Mouse (Mus musculus) stomach, embryonic 16.5 days (tissue): ENCODE data around the gene Lhb. TPM values are rescaled to one million over a fixed set of nuclear protein-coding genes. Genes with fewer than 3 reads are reported as not detected.
"Not testable (repeated sequence)": the region's sequence is repeated elsewhere in the genome, so short reads cannot be mapped to it uniquely, and the experiment has no call there.

Source experiments
- ATAC-seq: fragments of 200-750 bp; cut with Nextera tagmentation; 2 replicates; pipeline ENCODE4 v1.8.0; 2017; ENCODE audit warnings: moderate number of reproducible peaks, moderate TSS enrichment; ENCODE audit not compliant: insufficient read depth, low FRiP score
- H3K27ac ChIP-seq: fragments of 300-500 bp; sonication (generic); 2 replicates; pipeline ENCODE4 v1.5.1; 2014; ENCODE audit warnings: low read length
- H3K27me3 ChIP-seq: fragments of 300-500 bp; sonication (generic); 2 replicates; pipeline ENCODE4 v1.6.1; 2014; ENCODE audit warnings: low read length, control low read depth, mixed read lengths; ENCODE audit not compliant: control insufficient read depth, insufficient read depth
- H3K36me3 ChIP-seq: fragments of 300-500 bp; sonication (generic); 2 replicates; pipeline ENCODE4 v1.6.1; 2014; ENCODE audit warnings: low read length; ENCODE audit not compliant: control insufficient read depth, insufficient read depth
- H3K4me1 ChIP-seq: fragments of 300-500 bp; sonication (generic); 2 replicates; pipeline ENCODE4 v1.6.1; 2014; ENCODE audit warnings: low read length, control low read depth, mixed read lengths; ENCODE audit not compliant: control insufficient read depth, insufficient read depth
- H3K4me2 ChIP-seq: fragments of 300-500 bp; sonication (generic); 2 replicates; pipeline ENCODE4 v1.6.1; 2014; ENCODE audit warnings: low read depth, low read length, mixed read lengths
- H3K4me3 ChIP-seq: fragments of 300-500 bp; sonication (generic); replicated peaks from 2 replicates; pipeline ENCODE4 v1.5.1; 2014; ENCODE audit warnings: mild to moderate bottlenecking, low read length
- H3K9ac ChIP-seq: fragments of 300-500 bp; sonication (generic); 2 replicates; pipeline ENCODE4 v1.6.1; 2014; ENCODE audit warnings: low read length
- H3K9me3 ChIP-seq: fragments of 300-500 bp; sonication (generic); replicated peaks from 2 replicates; pipeline ENCODE4 v1.6.1; 2016; ENCODE audit warnings: low read length, control low read depth; ENCODE audit not compliant: control insufficient read depth
- WGBS: fragments of 180-500 bp; shearing (Covaris S2); extraction: QIAGEN DNeasy Blood & Tissue Kit; methylation state at CpG from one replicate; pipeline ENCODE4 v1.1.7; 2014; 5-methylcytosine and 5-hydroxymethylcytosine counted together
- polyA plus RNA-seq: library from polyadenylated mRNA; unstranded; fragments of >200 nt; fragmentation: Nextera tagmentation; extraction: Ambion mirVana; gene quantifications from 2 replicates; pipeline ENCODE4 v1.2.1, GENCODE M21; 2015

The Lhb gene
- polyA plus RNA-seq, 1 experiment from 2014 or later = not detected

DNA sequence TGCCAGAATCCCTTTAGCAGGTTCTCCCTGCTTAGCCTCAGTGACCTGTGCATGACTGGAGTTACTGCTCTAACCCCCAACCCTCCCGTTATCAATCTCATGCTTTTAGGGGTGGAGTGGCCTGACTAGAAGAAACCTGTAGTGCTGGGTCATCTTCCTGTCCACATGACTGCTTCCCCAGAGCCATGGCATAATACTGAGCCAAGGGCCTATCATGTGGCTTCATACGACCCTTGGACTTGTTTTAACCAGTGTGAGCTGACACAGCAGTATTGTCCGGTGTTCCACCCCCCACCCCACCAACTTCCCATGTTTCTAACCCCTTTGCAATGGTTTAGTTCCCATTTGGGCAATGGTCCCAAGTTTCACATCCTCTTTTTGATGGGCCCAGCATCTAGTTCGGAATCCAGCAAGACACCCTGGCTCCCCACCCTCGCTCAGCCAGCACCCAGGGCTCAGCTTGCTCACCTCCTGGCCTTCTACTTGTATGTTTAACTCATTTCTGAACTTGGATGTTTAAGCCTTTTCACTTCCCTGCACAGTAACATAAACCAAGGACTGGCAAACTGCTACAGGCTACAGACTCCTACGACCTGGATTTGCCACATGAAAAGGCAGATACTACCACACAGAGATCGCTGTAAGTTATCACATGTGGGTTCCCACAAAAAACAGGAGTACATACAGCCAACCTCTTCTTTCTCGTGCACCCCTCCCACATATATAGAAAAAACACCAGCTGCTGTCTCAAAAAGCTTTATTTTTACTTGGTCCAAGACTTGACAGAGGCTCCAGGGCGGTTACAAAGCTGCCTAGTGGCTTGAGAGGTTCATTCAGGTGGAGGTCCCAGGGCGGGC is 36.8 kb downstream of the Lhb start:
- peak overlapping the region; percentile 89 for H3K4me3 ChIP-seq
- H3K27ac ChIP-seq = peak overlapping the region; percentile 94; the same call in 1 of the 2 replicates
- ATAC-seq = no peak
- 46% methylated on average over 10 of the region's 10 CpGs for WGBS
- no peaks in the 10 kb centered on the region for H3K9me3 ChIP-seq
- no peaks in the 10 kb centered on the region for H3K27me3 ChIP-seq
- peak overlapping the region; percentile 87 for H3K4me2 ChIP-seq
- peak overlapping the region; percentile 91 for H3K9ac ChIP-seq
- peaks cover 34% of the 10 kb centered on the region for H3K4me1 ChIP-seq
- H3K36me3 ChIP-seq = peaks cover 7% of the 10 kb centered on the region; the same call in 1 of the 2 replicates

DNA sequence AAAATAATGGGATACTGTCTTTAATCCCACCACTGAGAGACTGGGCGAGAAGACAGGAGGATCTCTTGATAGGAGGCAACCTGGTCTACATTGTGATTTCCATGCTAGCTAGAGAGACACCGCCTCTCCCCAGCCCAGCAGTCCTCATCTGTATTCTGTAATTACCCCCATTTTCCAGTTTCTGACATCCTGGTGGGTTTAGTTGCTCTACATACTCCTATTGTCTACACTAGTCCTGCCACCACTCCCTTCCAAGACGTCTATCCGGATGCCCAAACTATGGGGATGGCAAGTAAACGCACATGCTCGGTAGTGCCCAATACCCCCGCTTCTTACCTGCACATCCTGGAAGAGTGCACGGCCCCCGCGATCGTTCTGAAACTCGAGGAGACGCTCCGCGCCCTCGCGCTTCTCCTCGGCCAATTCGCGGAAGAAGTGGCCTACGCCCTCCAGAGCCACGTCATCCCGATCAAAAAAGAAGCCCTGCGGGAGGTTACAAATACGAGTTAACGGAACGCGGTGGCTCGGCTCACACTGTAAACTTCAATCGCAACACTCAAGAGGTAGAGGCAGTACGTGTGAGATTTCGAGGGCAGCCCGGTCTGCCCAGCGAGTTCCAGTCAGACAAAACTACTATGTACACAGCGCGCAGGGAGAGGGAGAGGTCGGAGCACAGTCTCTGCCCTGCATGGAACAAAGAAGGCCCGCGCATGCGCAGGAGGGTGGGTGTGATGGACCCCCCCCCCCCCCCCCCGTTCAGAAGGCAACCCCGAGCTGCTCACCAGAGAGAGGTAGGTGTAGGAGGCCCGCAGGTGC is 38.3 kb downstream of the Lhb start:
- peaks cover 34% of the 10 kb centered on the region for H3K4me1 ChIP-seq
- peak overlapping the region; percentile 94 for H3K27ac ChIP-seq
- no peaks in the 10 kb centered on the region for H3K27me3 ChIP-seq
- H3K4me3 ChIP-seq = peak overlapping the region; percentile 89
- no peaks in the 10 kb centered on the region for H3K9me3 ChIP-seq
- peaks cover 7% of the 10 kb centered on the region for H3K36me3 ChIP-seq
- H3K4me2 ChIP-seq = peak overlapping the region; percentile 87
- peak; percentile 64 for ATAC-seq
- peak overlapping the region; percentile 91 for H3K9ac ChIP-seq
- under 1% methylated on average over 43 of the region's 43 CpGs for WGBS

- not testable (repeated sequence) for H3K36me3 ChIP-seq, H3K9me3 ChIP-seq
- peak within 1 kb of the TSS; percentile 94 for H3K27ac ChIP-seq
Observed at GRCm38 (mm10) chr7:45459564-45460140, 39.0 kb downstream of the Lhb start, which contains the start of gene Ftl1. Ftl1 (minus strand) TSS chr7:45459884.

GRCm38 (mm10) chr7:45460377-45460776 is 39.8 kb downstream of the Lhb start:
- 59% methylated on average over 7 of the region's 7 CpGs for WGBS
- ATAC-seq = no peak

More at GRCm38 (mm10) chr7:45459564-45460140, 39.0 kb downstream of the Lhb start, which contains the start of gene Ftl1:
- Histone ChIP-seq H3K4me1 (peaks cover 34% of the 10 kb centered on the region), H3K9ac (peak within 1 kb of the TSS; percentile 91), H3K4me2 (peak within 1 kb of the TSS; percentile 87), H3K4me3 (peak within 1 kb of the TSS; percentile 89)
- not testable (repeated sequence) for H3K27me3 ChIP-seq
- peak; percentile 96 for ATAC-seq
- under 1% methylated on average over 35 of the region's 37 CpGs for WGBS

GRCm38 (mm10) chr7:45460860-45461314 is 40.3 kb downstream of the Lhb start:
- H3K4me1 ChIP-seq = peaks cover 36% of the 10 kb centered on the region
- 11% methylated on average over 13 of the region's 13 CpGs for WGBS
- peak overlapping the region; percentile 70 for H3K4me2 ChIP-seq
- H3K27ac ChIP-seq = peak overlapping the region; percentile 93
- ATAC-seq = peak; percentile 42; the same call in 1 of the 2 replicates
- peak overlapping the region; percentile 12 for H3K4me3 ChIP-seq
- H3K9ac ChIP-seq = peak overlapping the region; percentile 76
- no peaks in the 10 kb centered on the region for H3K9me3 ChIP-seq
- H3K36me3 ChIP-seq = peaks cover 8% of the 10 kb centered on the region; the same call in 1 of the 2 replicates
- H3K27me3 ChIP-seq = no peaks in the 10 kb centered on the region

More at GRCm38 (mm10) chr7:45460377-45460776, 39.8 kb downstream of the Lhb start:
- H3K4me3 ChIP-seq = peak overlapping the region; percentile 89
- H3K27me3 ChIP-seq = no peaks in the 10 kb centered on the region
- peaks cover 34% of the 10 kb centered on the region for H3K4me1 ChIP-seq
- peak overlapping the region; percentile 76 for H3K9ac ChIP-seq
- peak overlapping the region; percentile 70 for H3K4me2 ChIP-seq
- H3K27ac ChIP-seq = peak overlapping the region; percentile 93
- H3K9me3 ChIP-seq = no peaks in the 10 kb centered on the region
- peaks cover 8% of the 10 kb centered on the region; the same call in 1 of the 2 replicates for H3K36me3 ChIP-seq

DNA sequence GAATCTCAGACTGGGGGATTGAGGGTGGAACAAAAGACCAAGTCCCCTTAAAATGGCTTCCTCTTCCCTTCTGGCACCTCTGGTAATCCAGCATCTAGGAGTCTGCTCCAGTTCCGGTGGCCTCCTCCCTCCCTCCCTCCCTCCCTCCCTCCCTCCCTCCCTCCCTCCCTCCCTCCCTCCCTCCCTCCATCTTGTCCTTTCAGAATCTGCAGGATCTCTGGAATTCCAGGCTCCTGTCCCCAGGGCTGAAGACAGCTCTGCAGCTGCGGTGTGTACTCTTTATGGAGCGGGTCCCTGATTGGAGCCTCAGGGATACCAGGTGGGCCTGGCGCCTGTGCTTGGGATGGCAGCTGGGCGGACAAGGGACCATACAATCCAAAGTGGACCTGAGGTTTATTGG is 40.7 kb downstream of the Lhb start:
- no peaks in the 10 kb centered on the region for H3K27me3 ChIP-seq
- H3K36me3 ChIP-seq = peaks cover 8% of the 10 kb centered on the region; the same call in 1 of the 2 replicates
- no peaks in the 10 kb centered on the region for H3K9me3 ChIP-seq
- H3K4me3 ChIP-seq = no peak overlapping the region
- peaks cover 38% of the 10 kb centered on the region for H3K4me1 ChIP-seq
- ATAC-seq = no peak
- WGBS = 54% methylated on average over 5 of the region's 5 CpGs
- peak overlapping the region; percentile 70 for H3K4me2 ChIP-seq
- peak overlapping the region; percentile 93 for H3K27ac ChIP-seq
- peak overlapping the region; percentile 76 for H3K9ac ChIP-seq

DNA sequence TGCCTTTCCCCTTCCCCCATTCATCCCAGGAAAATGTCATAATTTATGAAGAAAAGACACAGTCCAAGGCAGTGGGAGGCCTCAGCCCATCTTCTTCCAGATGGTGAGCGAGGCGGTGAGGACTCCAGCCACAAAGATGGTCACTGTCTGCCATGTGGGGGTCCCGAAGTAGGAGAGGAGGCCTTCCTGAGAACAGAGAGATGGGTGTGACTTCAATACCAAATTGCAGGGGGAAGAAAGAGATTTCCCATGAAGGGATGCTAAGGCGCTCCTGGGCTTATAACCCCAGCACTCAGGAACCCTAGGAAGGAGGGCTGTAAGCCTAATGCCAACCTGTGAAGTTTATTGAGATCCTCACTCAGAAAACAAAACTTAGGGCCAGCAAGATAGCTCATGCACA is 41.2 kb downstream of the Lhb start:
- Histone ChIP-seq H3K36me3 (peaks cover 8% of the 10 kb centered on the region; the same call in 1 of the 2 replicates), H3K4me2 (no peak overlapping the region)
- 83% methylated on average over 4 of the region's 4 CpGs for WGBS

DNA sequence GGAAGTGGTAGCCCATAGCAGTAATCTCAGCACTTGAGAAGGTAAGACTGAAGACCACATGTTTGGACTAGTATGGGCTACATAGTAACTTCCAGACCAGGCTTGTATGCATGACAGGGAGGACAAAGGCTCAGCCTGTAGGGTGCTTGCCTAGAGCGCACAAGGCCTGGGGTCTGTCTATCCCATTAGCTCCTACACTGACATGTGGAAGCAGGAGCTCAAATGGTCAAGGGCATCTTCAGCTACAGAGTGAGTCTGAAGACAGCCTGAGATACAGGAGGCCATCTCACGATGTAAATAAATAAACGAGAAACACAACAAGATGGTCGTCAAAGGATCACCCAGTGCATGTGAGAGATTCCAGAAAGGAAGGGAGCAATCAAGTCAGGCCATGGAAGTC is 41.7 kb downstream of the Lhb start:
- H3K4me1 ChIP-seq = peaks cover 39% of the 10 kb centered on the region

More for the DNA sequence above, 41.2 kb downstream of the Lhb start:
- peak overlapping the region; percentile 93 for H3K27ac ChIP-seq
- no peak overlapping the region for H3K4me3 ChIP-seq
- H3K9me3 ChIP-seq = no peaks in the 10 kb centered on the region
- peaks cover 38% of the 10 kb centered on the region for H3K4me1 ChIP-seq
- H3K9ac ChIP-seq = no peak overlapping the region
- no peaks in the 10 kb centered on the region for H3K27me3 ChIP-seq
- ATAC-seq = no peak

More for the DNA sequence above, 41.7 kb downstream of the Lhb start:
- no peaks in the 10 kb centered on the region for H3K27me3 ChIP-seq
- 84% methylated on average over 4 of the region's 4 CpGs for WGBS
- no peak overlapping the region for H3K4me2 ChIP-seq
- H3K27ac ChIP-seq = no peak overlapping the region
- no peak overlapping the region for H3K9ac ChIP-seq
- peaks cover 8% of the 10 kb centered on the region; the same call in 1 of the 2 replicates for H3K36me3 ChIP-seq
- no peaks in the 10 kb centered on the region for H3K9me3 ChIP-seq
- no peak for ATAC-seq
- H3K4me3 ChIP-seq = no peak overlapping the region
